Mouse (Mus musculus) forebrain, embryonic 10.5 days (tissue): ENCODE measurements around the gene Klhl40. TPM values are rescaled to one million over a fixed set of nuclear protein-coding genes. Genes with fewer than 3 reads are reported as not detected.

Source experiments
- DNase-seq: peaks from one replicate; pipeline ENCODE4 v3.0.0-alpha.2; 2017; ENCODE audit warnings: low spot score; ENCODE audit errors: extremely low spot score
- H3K27ac ChIP-seq: fragments of 300-500 bp; sonication (generic); 2 replicates; pipeline ENCODE4 v1.5.1; 2016; ENCODE audit warnings: mild to moderate bottlenecking
- H3K27me3 ChIP-seq: fragments of 300-500 bp; sonication (generic); 2 replicates; pipeline ENCODE4 v1.6.1; 2016; ENCODE audit warnings: mild to moderate bottlenecking; ENCODE audit not compliant: poor library complexity, severe bottlenecking
- H3K36me3 ChIP-seq: fragments of 300-500 bp; sonication (generic); replicated peaks from 2 replicates; pipeline ENCODE4 v1.6.1; 2016; ENCODE audit warnings: mild to moderate bottlenecking, moderate library complexity
- H3K4me1 ChIP-seq: fragments of 300-500 bp; sonication (generic); 2 replicates; pipeline ENCODE4 v1.6.1; 2016
- H3K4me3 ChIP-seq: fragments of 300-500 bp; sonication (generic); 2 replicates; pipeline ENCODE4 v1.5.1; 2016; ENCODE audit warnings: mild to moderate bottlenecking, moderate library complexity
- H3K9me3 ChIP-seq: fragments of 300-500 bp; sonication (generic); 2 replicates; pipeline ENCODE4 v1.6.1; 2016; ENCODE audit warnings: mild to moderate bottlenecking, moderate library complexity
- WGBS: fragments of 180-500 bp; shearing (Covaris S2); methylation state at CpG from one replicate; pipeline ENCODE4 v1.1.7; 2016; 5-methylcytosine and 5-hydroxymethylcytosine counted together
- polyA plus RNA-seq: library from polyadenylated mRNA; unstranded; fragments of >200 nt; fragmentation: Nextera tagmentation; extraction: Ambion mirVana; gene quantifications from 2 replicates; pipeline ENCODE4 v1.2.1, GENCODE M21; 2016

Klhl40 gene
- polyA plus RNA-seq, 1 experiment from 2014 or later: 0.12 TPM

DNA sequence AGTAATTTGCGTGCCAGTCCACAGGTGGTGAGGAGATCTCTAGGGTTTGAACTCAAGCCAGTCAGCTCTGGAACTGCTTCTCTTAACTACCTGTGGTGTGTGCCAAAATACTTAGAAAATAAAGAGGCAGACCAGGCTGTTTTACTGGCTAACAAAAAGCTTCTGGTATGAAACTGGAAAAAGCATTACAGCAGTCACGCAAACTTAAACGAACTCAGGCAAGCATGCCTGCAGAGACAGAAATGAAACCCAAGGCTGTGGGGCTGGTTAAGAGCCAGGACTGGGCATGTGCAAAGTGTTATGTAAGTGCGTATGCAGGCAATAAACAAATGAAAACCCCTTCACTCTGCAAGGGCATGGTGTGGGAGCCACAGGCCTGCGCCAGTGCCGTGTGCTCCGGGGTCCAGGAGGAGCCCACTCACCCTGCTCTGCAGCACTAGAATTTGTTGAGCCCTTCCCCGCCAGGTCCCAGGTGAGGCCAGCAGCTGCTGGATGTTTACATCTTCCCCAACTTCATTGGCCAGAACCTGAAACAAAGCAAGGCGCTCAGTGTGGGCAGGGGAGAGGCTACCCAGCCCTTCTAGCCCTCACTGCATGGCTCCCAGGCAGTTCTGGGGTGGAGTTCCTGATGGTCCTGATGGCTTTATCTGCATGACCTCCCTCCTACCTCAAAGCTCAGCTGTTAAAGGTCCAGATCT is 41.8 kb downstream of the Klhl40 start:
- DNase-seq: no peak
- Histone ChIP-seq H3K4me1 (no peaks in the 10 kb centered on the region), H3K4me3 (no peak overlapping the region), H3K36me3 (no peaks in the 10 kb centered on the region), H3K9me3 (no peaks in the 10 kb centered on the region), H3K27me3 (no peaks in the 10 kb centered on the region), H3K27ac (no peak overlapping the region)
- WGBS: 83% methylated on average over 9 of the region's 9 CpGs

DNA sequence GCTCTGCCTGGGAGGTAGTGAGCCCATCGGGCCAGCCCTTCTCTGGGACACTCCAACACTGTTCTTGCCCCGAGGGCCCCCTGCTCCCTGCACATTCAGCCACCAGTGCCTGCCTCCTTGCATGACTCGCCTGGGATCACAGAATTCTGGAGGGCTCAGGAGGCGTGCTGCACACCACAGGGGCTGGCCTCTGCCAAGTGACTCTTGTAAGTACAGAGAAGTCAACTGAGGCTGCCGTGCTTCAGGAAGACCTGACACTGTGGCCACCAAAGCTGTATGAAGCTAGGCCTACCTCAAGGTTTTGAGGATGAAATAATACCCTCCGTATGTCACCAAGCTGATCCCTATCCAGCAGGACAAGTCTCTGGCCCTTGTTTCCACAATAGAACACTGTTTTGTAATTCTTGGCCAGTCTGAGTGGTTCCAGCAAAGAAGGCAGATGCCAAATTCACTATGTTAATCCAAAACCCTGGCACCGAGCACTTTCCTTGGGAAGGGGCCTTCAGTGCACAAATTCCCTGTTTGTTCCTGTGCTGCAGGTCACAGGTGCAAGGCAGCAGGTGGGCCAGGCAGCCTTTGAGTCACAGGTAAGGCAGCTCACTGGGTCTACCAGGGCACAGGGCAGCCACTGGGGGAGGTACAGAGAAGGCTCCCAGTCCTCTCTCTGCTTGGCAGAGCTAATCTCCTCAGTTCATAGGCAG is 42.5 kb downstream of the Klhl40 start:
- Histone ChIP-seq H3K9me3 (no peaks in the 10 kb centered on the region), H3K27ac (no peak overlapping the region), H3K27me3 (no peaks in the 10 kb centered on the region), H3K4me3 (no peak overlapping the region), H3K36me3 (no peaks in the 10 kb centered on the region), H3K4me1 (no peaks in the 10 kb centered on the region)
- WGBS: 58% methylated on average over 7 of the region's 7 CpGs
- no peak for DNase-seq

DNA sequence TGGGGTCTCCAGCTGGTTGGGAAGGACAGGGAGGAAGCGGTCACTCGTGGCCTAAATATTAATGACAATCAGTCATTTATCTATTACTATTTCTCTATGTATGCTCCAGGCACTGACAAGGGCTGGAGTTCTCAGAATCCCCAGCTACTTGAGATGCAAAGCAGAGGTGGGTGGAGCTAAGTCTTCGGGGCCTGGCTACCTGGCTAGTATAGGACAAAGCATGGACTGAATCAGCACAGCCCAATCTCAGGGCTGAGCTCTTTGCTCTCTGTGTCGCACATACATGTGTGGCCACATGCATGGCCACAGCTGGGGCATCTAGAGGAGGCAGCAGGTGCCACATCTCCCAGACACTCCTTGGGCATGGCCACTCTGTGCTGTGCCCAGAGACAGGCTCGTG is 43.4 kb downstream of the Klhl40 start:
- H3K9me3 ChIP-seq: no peaks in the 10 kb centered on the region
- 73% methylated on average over 5 of the region's 5 CpGs for WGBS
- H3K4me3 ChIP-seq: no peak overlapping the region

DNA sequence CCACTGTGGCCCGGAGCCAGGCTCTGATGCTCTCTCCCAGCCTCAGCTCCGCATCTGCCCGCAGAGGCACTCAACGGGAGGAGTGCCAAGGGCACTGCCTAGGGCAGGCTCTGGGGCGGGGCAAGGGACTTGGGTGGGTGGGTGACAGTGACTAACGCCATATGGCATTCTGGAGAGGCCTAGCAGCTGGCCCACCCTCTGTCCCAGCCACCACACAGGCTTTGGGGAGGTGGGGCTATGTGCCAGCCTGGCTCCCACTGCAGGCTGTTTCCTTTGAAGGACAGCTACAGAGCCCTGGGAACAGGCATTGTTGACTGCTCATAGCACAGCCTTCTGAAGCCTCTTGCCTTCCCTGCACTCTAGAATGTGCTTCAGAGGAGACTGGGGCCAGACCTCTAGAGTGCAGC is 45.2 kb downstream of the Klhl40 start:
- WGBS: 79% methylated on average over 6 of the region's 6 CpGs
- H3K36me3 ChIP-seq: no peaks in the 10 kb centered on the region
- no peaks in the 10 kb centered on the region for H3K9me3 ChIP-seq
- DNase-seq: no peak
- H3K4me3 ChIP-seq: no peak overlapping the region
- no peak overlapping the region for H3K27ac ChIP-seq
- H3K27me3 ChIP-seq: no peaks in the 10 kb centered on the region
- H3K4me1 ChIP-seq: no peaks in the 10 kb centered on the region

More for the DNA sequence above, 43.4 kb downstream of the Klhl40 start:
- H3K4me1 ChIP-seq: no peaks in the 10 kb centered on the region
- H3K27me3 ChIP-seq: no peaks in the 10 kb centered on the region
- no peak for DNase-seq
- no peak overlapping the region for H3K27ac ChIP-seq
- H3K36me3 ChIP-seq: no peaks in the 10 kb centered on the region

DNA sequence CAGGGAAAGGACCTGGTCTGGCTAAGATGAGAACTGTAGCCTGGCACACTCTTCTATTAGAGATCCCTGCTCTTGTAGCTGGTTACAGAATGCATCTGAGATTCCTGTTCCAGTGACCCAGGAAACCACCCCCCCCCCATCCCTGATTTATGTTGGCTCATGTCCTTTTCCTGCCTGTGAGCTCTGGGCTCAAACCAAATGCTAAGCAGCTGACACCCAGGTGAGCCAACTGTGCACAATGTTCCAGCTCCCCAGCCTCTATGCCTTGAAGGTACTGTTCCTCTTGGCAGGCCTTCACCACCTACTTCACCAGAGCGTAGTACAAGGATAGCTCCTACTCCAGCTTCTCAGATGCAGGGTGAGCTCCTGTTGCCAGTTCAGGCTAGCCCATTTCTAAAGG is 45.6 kb downstream of the Klhl40 start:
- no peak for DNase-seq
- no peaks in the 10 kb centered on the region for H3K9me3 ChIP-seq
- H3K4me1 ChIP-seq: no peaks in the 10 kb centered on the region
- WGBS: 93% methylated on average over 1 of the region's 1 CpGs
- H3K36me3 ChIP-seq: no peaks in the 10 kb centered on the region
- H3K27ac ChIP-seq: no peak overlapping the region
- H3K4me3 ChIP-seq: no peak overlapping the region
- H3K27me3 ChIP-seq: no peaks in the 10 kb centered on the region

DNA sequence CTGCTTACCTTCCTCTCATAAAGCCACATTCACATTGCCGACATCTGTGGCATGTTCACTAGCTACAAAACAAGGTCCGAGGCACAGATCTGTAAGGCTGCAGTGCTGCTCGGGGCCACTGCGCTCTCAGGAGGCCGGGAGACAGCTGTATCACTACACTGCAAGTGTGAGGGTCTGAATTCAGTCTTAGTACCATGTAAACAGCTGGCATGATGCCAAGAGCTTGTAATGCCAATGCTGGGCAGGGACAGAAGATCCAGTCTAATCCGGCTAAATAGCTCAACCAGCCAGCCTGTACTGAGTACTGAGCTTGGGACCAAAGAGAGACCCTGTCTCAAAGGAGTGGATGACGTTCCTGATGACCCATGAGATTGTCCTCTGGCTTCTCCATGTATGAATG is 46.6 kb downstream of the Klhl40 start:
- no peaks in the 10 kb centered on the region for H3K27me3 ChIP-seq
- no peaks in the 10 kb centered on the region for H3K36me3 ChIP-seq
- 86% methylated on average over 7 of the region's 7 CpGs for WGBS
- no peaks in the 10 kb centered on the region for H3K4me1 ChIP-seq
- H3K27ac ChIP-seq: no peak overlapping the region
- no peaks in the 10 kb centered on the region for H3K9me3 ChIP-seq
- H3K4me3 ChIP-seq: no peak overlapping the region
- DNase-seq: no peak

DNA sequence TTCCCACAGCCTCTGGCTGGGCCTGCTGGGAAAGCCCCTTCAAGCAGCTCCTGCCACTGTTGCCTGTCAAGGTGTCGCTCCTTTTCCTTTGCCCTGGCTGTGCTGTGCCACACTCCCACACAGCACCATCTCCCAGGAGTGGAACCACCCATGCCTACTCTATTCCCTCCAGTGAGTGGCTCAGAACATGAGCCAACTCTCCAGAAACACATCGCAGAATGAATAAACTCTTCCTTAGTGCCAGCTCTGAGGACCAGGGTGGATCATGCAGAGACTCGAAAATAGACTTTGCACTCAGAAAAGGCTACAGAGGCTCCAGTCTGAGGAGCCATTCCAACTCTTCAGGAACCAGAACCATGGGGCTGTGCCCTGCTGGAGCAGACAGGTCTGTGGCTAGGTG is 48.9 kb downstream of the Klhl40 start:
- Histone ChIP-seq H3K9me3 (no peaks in the 10 kb centered on the region), H3K27ac (no peak overlapping the region), H3K4me3 (no peak overlapping the region), H3K4me1 (no peaks in the 10 kb centered on the region), H3K27me3 (no peaks in the 10 kb centered on the region), H3K36me3 (no peaks in the 10 kb centered on the region)
- DNase-seq: no peak
- WGBS: 87% methylated on average over 3 of the region's 3 CpGs

DNA sequence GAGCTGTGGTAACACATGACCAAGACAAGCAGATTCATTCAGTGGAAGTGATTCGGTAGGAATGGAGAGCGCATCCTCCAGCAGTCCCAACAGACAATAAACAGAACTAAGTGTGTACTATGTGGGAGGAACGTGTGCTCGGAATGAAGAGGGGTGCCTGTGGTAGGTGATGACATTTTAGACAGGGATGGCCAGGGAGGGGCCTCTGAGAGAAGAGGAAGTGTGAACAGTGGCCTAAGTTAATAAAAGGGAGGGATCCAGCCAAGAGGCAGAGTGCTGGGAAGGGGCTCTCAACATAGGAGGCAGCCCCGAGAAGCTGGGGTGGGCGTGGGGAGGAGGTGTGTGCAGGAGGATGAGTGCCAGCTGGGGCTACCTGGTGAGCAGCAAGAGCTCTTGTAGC is 50.9 kb downstream of the Klhl40 start:
- Histone ChIP-seq H3K27ac (no peak overlapping the region), H3K4me3 (no peak overlapping the region), H3K27me3 (no peaks in the 10 kb centered on the region), H3K36me3 (no peaks in the 10 kb centered on the region), H3K9me3 (no peaks in the 10 kb centered on the region), H3K4me1 (no peaks in the 10 kb centered on the region)
- DNase-seq: no peak
- 84% methylated on average over 6 of the region's 6 CpGs for WGBS

DNA sequence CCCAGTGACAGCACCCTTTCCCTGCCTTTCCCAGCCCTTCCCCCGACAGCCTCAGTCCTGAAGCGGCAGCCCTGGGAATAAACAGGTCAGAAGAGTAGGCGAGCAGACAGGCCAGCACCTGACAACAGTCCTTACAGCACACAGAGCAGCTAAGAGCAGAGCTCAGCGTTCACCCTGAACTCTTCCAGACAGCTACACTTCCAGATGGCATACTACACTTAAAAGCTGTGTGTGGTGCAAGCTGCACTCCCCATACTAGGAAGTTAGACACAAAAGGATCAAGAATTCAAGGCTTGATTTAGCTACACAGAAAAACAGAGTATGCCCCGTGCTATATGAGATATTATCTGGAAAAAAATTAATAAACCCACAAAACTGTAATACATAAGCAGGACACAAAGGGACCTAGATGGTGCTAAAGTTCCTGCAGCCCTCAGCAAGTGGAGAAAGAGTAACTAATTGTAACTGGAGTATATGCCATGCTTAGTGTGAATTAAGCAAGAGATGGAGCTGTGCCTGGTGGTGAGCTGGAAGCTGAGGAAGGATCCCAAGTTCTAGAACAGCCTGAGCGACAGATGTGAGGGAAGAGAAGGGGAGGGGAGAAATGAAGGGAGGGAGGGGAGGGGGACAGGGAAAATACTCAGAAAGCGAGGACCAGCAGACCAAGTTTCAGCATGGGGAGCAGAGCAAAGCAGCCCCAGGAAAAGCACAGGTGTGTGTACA is 52.0 kb downstream of the Klhl40 start:
- 74% methylated on average over 7 of the region's 7 CpGs for WGBS
- Histone ChIP-seq H3K4me1 (no peaks in the 10 kb centered on the region), H3K36me3 (no peaks in the 10 kb centered on the region), H3K27ac (no peak overlapping the region), H3K4me3 (no peak overlapping the region), H3K9me3 (no peaks in the 10 kb centered on the region), H3K27me3 (no peaks in the 10 kb centered on the region)
- no peak for DNase-seq

DNA sequence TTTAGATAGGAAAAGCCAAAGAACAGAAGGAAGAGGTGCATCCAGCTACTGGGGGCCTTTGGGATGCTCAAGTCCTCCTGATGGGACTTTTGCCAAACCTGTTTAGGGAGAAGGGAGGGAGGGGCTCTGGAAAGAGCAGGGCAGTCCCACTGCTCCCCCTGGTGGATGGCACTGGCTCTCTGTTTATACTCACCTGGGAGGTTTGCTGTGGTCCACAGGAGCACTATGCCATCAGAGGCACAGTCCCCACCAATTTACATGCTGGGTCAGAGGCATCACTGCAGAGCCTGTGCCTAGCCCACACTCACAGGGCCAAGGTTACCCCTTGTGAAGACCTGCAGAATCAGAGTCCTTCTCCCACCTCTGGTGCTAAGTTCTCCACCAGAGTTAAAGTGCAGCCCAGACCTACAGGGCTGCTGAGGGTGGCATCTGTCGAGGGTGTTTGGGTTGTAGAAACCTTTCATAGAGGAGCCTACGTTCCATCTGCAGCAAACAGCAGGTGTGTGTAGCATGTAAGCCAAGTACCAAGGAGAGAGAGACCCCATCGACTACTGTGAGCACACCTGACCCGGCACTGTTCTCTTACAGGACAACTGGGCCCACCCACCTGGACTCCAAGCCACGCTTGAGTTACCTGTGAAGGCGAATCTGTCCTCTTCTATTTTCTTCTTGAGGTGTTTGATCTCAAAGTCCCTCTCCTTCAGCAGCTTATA is 53.0 kb downstream of the Klhl40 start:
- H3K4me3 ChIP-seq: no peak overlapping the region
- H3K9me3 ChIP-seq: peaks cover under 1% of the 10 kb centered on the region; the same call in 1 of the 2 replicates
- no peaks in the 10 kb centered on the region for H3K4me1 ChIP-seq
- no peak for DNase-seq
- no peaks in the 10 kb centered on the region for H3K36me3 ChIP-seq
- H3K27ac ChIP-seq: no peak overlapping the region
- H3K27me3 ChIP-seq: no peaks in the 10 kb centered on the region
- 79% methylated on average over 6 of the region's 6 CpGs for WGBS

DNA sequence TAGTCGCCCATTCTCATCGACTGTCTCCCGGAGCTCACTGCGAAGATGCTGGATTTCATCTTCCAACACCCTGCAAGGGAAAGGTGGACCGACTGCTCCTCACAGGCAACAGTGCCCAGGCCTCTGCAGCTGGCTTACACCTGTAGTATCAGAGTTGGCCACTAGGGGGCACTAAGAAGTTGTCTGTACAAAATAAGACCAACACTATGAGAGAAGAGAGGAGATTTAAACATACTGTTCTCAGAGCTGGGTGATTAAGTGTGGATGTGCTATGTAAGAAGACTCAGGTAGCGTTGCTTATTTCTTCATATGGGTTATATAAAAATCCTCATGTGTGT is 53.5 kb downstream of the Klhl40 start:
- no peaks in the 10 kb centered on the region for H3K27me3 ChIP-seq
- no peaks in the 10 kb centered on the region for H3K4me1 ChIP-seq
- H3K9me3 ChIP-seq: peaks cover 6% of the 10 kb centered on the region
- no peak overlapping the region for H3K27ac ChIP-seq
- H3K4me3 ChIP-seq: no peak overlapping the region
- peak; percentile 75 for DNase-seq
- 0 out of 2 replicates have a peak, but pooled peaks cover 3% of the 10 kb centered on the region for H3K36me3 ChIP-seq
- WGBS: 33% methylated on average over 6 of the region's 6 CpGs
